Mouse (Mus musculus) testis, postnatal 14 days (tissue): ENCODE data around the gene Stk19.
"Not testable (repeated sequence)": the region's sequence is repeated elsewhere in the genome, so short reads cannot be mapped to it uniquely, and the experiment has no call there.

Source experiments
- DNase-seq: peaks from one replicate; pipeline ENCODE4 v3.0.0; 2021; ENCODE audit warnings: low spot score

Gene Stk19

GRCm38 (mm10) chr17:34797211-34797995 is 39.3 kb downstream of the Stk19 start:
- not testable (repeated sequence) for DNase-seq

DNA sequence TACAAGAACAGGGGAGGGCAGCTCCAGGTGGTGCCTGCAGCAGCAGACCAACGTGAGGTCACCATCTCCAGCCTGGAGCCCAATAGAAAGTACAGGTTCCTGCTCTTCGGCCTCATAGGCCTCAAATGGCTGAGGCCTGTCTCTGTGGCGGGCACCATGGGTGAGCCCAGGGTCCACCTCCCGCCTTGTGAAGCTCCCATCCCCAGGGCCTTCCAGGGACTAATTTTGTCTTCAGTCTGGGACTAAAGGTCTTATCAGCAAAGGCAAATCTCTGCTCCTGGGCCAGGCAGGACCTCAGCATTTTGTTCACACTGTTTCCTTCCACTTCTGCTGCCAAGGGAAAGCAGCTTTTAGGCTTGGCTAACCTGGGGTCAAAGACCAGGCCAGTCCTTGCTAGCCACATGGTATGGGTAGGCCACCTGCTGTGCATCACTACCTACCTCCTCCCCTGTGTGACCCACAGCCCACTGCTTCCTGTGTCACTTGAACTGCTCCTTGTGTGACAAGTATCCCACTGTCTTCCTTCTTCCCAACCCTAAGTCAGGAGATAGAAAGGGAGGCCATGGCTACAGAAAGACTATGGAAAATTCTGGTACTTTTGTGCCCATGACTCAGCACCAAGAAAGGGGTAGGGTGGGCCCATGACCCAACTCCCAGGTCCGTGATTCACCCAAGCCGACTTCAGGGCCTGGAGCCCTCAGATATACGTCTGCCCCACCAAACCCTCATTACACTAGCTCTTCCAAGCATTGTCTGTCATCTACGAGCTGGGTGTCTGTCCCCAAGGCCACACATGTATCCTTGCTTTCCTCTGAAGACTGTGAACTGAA is 40.2 kb downstream of the Stk19 start:
- DNase-seq = no peak

DNA sequence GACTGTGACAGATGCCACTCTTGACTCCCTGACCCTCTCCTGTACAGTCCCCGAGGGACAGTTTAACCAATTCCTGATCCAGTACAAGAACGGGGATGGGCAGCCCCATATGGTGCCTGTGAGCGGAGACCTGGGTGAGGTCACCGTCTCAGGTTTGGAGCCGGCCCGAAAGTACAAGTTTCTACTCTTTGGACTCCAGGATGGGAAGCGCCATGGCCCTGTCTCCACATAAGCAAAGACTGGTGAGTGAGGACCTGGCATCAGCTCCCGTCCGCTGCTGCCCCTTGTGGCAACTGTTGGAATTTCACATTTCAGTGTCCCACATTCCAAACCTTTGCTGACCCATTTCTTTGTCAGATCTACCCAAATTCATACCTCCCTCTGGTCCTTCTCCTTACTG is 41.1 kb downstream of the Stk19 start:
- DNase-seq = no peak

DNA sequence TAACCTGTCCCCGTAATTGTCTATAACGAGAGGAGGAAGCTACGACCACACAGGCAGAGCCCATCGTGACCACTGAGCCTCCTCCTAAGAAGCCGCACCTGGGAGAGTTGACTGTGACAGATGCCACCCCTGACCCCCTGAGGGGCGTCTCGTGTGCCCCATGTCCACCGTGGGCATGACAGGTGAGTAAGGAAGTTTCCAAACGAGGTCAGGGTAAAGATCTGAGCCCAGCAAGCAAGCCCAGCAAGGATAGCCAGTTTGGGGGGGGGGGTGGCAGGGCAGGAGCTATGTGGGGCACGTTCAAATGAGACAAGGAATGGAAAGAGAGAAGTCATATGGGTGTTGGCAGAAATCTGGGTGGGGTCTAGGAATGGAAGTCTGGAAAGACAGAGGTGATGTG is 41.7 kb downstream of the Stk19 start:
- no peak for DNase-seq

GRCm38 (mm10) chr17:34777680-34778325 is 58.9 kb downstream of the Stk19 start:
- no peak for DNase-seq
